Mouse (Mus musculus): ENCODE measurements around the gene Pim1. TPM values are rescaled to one million over a fixed set of nuclear protein-coding genes. Genes with fewer than 3 reads are reported as not detected.

The Pim1 gene
- total RNA-seq, 1 experiment = 82.0 TPM

DNA sequence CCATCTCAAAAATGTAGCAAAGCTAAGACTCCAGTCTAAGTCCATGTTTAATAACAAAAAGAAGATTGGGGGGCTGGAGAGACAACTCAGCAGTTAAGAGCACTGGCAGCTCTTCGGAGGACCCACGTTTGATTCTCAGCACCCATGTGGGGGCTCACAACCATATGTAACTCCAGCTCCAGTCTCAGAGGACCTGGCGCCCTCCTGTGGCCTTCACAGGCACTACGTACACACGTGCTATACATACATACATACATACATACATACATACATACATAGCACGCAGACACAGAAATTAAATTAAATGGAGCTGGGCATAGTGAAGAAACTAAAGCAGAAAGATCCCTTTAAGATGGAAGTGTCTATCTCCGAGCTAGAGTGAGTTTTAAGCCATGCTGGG, 7.9 kb upstream of the Pim1 start:
- TF ChIP-seq MAFK (IDR thresholded peaks at IDR 0.05; ENCODE audit: insufficient read depth, low read depth, low read length) = no peak
- TF ChIP-seq ZC3H11A (IDR thresholded peaks at IDR 0.05; ENCODE audit: borderline replicate concordance, low read depth, low read length) = 0 out of 2 replicates have a peak, but pooled peaks have one; percentile 10
- TF ChIP-seq ZNF384 (IDR thresholded peaks at IDR 0.05; ENCODE audit: low read depth, low read length) = no peak
- TF ChIP-seq CHD2 (IDR thresholded peaks at IDR 0.05; ENCODE audit: low read depth, low read length) = no peak
- Histone ChIP-seq H3K9me3 (ENCODE audit: control insufficient read depth, insufficient read depth, low read depth, low read length) (no peaks in the 10 kb centered on the region), H3K27ac (ENCODE audit: insufficient read depth, low read depth, low read length, poor library complexity, severe bottlenecking) (no peak overlapping the region), H3K4me1 (ENCODE audit: control insufficient read depth in 2 of 2, insufficient read depth in 2 of 2, low read length in 2 of 2, poor library complexity in 1 of 2) (peaks cover 8 to 12% of the 10 kb centered on the region in 2 experiments; a peak in 3 of 4 replicates), H3K9ac (ENCODE audit: insufficient read depth, low read depth, low read length, poor library complexity, severe bottlenecking) (no peak overlapping the region), H3K36me3 (ENCODE audit: control insufficient read depth, insufficient read depth, low read length, poor library complexity, severe bottlenecking) (no peaks in the 10 kb centered on the region), H3K4me3 (ENCODE audit: insufficient read depth in 1 of 2, low read depth in 1 of 2, low read length in 2 of 2, poor library complexity in 1 of 2, severe bottlenecking in 1 of 2) (no peak overlapping the region)
- DNase-seq (ENCODE audit: low read depth, low spot score) = no peak
- in situ Hi-C loops (cut with MboI; ENCODE audit: low sequenced_read_pairs in 2 of 2, unreplicated experiment in 2 of 2) = no loop called here

DNA sequence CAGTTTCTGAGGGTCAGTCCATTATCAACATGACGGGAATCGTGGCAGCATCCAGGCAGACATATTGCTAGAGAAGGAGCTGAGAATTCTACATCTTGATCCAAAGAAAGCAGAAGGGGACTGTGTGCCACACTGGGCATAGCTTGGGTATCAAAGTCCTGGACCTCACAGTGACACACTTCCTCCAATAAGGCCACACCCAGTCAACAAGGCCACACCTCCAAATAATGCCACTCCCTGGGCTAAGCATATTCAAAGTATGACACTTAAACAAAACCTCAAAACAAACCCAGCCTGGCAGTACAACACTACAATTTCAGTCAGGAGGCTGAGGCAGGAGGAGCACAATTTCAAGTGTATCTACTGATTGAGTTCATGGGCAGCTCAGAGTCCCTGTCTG, 7.3 kb upstream of the Pim1 start:
- Histone ChIP-seq H3K4me3 (ENCODE audit: insufficient read depth in 1 of 2, low read depth in 1 of 2, low read length in 2 of 2, poor library complexity in 1 of 2, severe bottlenecking in 1 of 2) (no peak overlapping the region), H3K4me1 (ENCODE audit: control insufficient read depth in 2 of 2, insufficient read depth in 2 of 2, low read length in 2 of 2, poor library complexity in 1 of 2) (peaks cover 8 to 9% of the 10 kb centered on the region in 2 experiments; a peak in 3 of 4 replicates), H3K9me3 (ENCODE audit: control insufficient read depth, insufficient read depth, low read depth, low read length) (no peaks in the 10 kb centered on the region), H3K27ac (ENCODE audit: insufficient read depth, low read depth, low read length, poor library complexity, severe bottlenecking) (no peak overlapping the region), H3K36me3 (ENCODE audit: control insufficient read depth, insufficient read depth, low read length, poor library complexity, severe bottlenecking) (no peaks in the 10 kb centered on the region), H3K9ac (ENCODE audit: insufficient read depth, low read depth, low read length, poor library complexity, severe bottlenecking) (no peak overlapping the region)
- DNase-seq (ENCODE audit: low read depth, low spot score) = no peak
- in situ Hi-C loops (cut with MboI; ENCODE audit: low sequenced_read_pairs in 2 of 2, unreplicated experiment in 2 of 2) = no loop called here
- TF ChIP-seq ZNF384 (IDR thresholded peaks at IDR 0.05; ENCODE audit: low read depth, low read length) (no peak), HCFC1 (IDR thresholded peaks at IDR 0.05; ENCODE audit: borderline replicate concordance, insufficient read depth, low read length) (no peak), ZC3H11A (IDR thresholded peaks at IDR 0.05; ENCODE audit: borderline replicate concordance, low read depth, low read length) (no peak), MAFK (IDR thresholded peaks at IDR 0.05; ENCODE audit: insufficient read depth, low read depth, low read length) (no peak), CHD2 (IDR thresholded peaks at IDR 0.05; ENCODE audit: low read depth, low read length) (no peak)

DNA sequence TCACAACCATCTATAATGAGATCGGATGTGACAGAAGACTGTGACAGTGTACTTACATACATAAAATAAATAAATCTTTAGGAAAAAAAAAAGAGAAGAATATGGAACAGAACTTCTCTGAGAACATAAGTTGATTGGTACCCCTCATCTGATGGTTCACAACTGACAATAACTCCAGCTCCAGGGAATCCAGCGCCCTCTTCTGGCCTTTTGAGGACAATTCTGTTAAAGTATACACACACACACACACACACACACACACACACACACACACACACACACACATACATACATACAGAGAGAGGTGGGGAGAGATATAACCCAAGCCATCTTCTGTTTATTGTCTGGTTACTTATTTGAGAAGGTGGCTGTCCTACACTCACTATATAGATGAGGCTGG, 6.1 kb upstream of the Pim1 start:
- in situ Hi-C loops (cut with MboI; ENCODE audit: low sequenced_read_pairs in 2 of 2, unreplicated experiment in 2 of 2) = no loop called here

DNA sequence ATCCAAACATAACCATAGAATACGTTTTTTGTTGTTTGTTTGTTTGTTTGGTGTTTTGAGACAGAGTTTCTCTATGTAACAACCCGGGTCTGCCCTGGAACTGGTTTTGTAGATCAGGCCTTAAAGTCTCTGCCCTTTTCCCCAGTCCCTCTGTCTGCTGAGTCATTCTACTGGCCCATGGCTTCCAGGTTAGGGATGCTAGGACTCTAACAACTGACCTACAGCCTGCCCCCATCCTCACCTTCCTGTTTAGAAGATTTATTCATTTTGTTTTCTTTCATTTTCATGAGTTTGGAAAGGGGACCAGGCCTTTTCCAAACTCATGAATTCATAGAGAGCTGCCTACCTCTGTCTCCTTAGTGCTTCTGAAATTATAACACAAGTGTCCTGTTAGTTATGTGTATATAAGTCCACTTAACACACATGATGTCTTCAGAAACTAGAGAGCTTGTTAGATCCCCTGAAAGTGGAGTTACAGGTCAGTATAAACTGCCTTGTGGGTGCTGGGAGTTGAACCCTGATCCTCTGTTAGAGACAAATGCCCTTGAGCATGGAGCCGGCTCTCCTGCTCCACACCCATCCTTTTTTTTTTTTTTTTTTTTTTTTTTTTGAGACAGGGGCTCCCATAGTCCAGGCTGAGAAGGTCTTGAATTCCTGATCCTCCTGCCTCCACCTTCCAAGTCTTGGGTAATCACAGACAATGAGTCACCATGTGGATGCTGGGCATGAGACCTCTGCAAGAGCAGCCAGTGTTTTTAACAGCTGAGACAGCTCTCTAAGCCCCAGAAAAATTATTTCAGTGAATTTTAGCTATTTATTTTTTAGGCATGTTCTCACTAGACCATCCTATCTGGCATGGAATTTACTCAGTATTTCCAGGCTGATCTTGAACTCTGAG, 5.0 kb upstream of the Pim1 start:
- in situ Hi-C loops (cut with MboI; ENCODE audit: low sequenced_read_pairs in 2 of 2, unreplicated experiment in 2 of 2) = no loop called here
- H3K4me1 ChIP-seq (ENCODE audit: control insufficient read depth in 2 of 2, insufficient read depth in 2 of 2, low read length in 2 of 2, poor library complexity in 1 of 2) = peaks cover 6 to 10% of the 10 kb centered on the region in 2 experiments; a peak in 3 of 4 replicates
- H3K27ac ChIP-seq (ENCODE audit: insufficient read depth, low read depth, low read length, poor library complexity, severe bottlenecking) = peak overlapping the region; percentile 61; the same call in 1 of the 2 replicates
- no peaks in the 10 kb centered on the region for H3K36me3 ChIP-seq (ENCODE audit: control insufficient read depth, insufficient read depth, low read length, poor library complexity, severe bottlenecking)
- no peak overlapping the region for H3K4me3 ChIP-seq (ENCODE audit: insufficient read depth in 1 of 2, low read depth in 1 of 2, low read length in 2 of 2, poor library complexity in 1 of 2, severe bottlenecking in 1 of 2)
- no peak overlapping the region; the same call in 1 of the 2 replicates for H3K9ac ChIP-seq (ENCODE audit: insufficient read depth, low read depth, low read length, poor library complexity, severe bottlenecking)
- TF ChIP-seq HCFC1 (IDR thresholded peaks at IDR 0.05; ENCODE audit: borderline replicate concordance, insufficient read depth, low read length) = no peak
- TF ChIP-seq ZNF384 (IDR thresholded peaks at IDR 0.05; ENCODE audit: low read depth, low read length) = peak; percentile 85
- TF ChIP-seq MAFK (IDR thresholded peaks at IDR 0.05; ENCODE audit: insufficient read depth, low read depth, low read length) = peak; percentile 49; the same call in 1 of the 2 replicates
- H3K9me3 ChIP-seq (ENCODE audit: control insufficient read depth, insufficient read depth, low read depth, low read length) = no peaks in the 10 kb centered on the region
- DNase-seq (ENCODE audit: low read depth, low spot score) = no peak

More for the DNA sequence above, 6.1 kb upstream of the Pim1 start:
- TF ChIP-seq HCFC1 (IDR thresholded peaks at IDR 0.05; ENCODE audit: borderline replicate concordance, insufficient read depth, low read length) (no peak), MAFK (IDR thresholded peaks at IDR 0.05; ENCODE audit: insufficient read depth, low read depth, low read length) (no peak), CHD2 (IDR thresholded peaks at IDR 0.05; ENCODE audit: low read depth, low read length) (no peak), ZC3H11A (IDR thresholded peaks at IDR 0.05; ENCODE audit: borderline replicate concordance, low read depth, low read length) (no peak), ZNF384 (IDR thresholded peaks at IDR 0.05; ENCODE audit: low read depth, low read length) (no peak)
- peak overlapping the region; percentile 54; the same call in 1 of the 2 replicates for H3K27ac ChIP-seq (ENCODE audit: insufficient read depth, low read depth, low read length, poor library complexity, severe bottlenecking)
- no peaks in the 10 kb centered on the region for H3K36me3 ChIP-seq (ENCODE audit: control insufficient read depth, insufficient read depth, low read length, poor library complexity, severe bottlenecking)
- H3K4me3 ChIP-seq (ENCODE audit: insufficient read depth in 1 of 2, low read depth in 1 of 2, low read length in 2 of 2, poor library complexity in 1 of 2, severe bottlenecking in 1 of 2) = no peak overlapping the region
- no peaks in the 10 kb centered on the region for H3K9me3 ChIP-seq (ENCODE audit: control insufficient read depth, insufficient read depth, low read depth, low read length)
- no peak for DNase-seq (ENCODE audit: low read depth, low spot score)
- peaks cover 8 to 10% of the 10 kb centered on the region in 2 experiments; a peak in 3 of 4 replicates for H3K4me1 ChIP-seq (ENCODE audit: control insufficient read depth in 2 of 2, insufficient read depth in 2 of 2, low read length in 2 of 2, poor library complexity in 1 of 2)
- no peak overlapping the region for H3K9ac ChIP-seq (ENCODE audit: insufficient read depth, low read depth, low read length, poor library complexity, severe bottlenecking)

Data from ES-E14 (cell line).